Mouse (Mus musculus): ENCODE measurements around the gene Pira2.
"Not testable (repeated sequence)": the region's sequence is repeated elsewhere in the genome, so short reads cannot be mapped to it uniquely, and the experiment has no call there.

Pira2 gene

GRCm38 (mm10) chr7:3844951-3845350 lies at the start of gene Pira2:
Pira2 (minus strand) TSS chr7:3845051.
- not testable (repeated sequence) for DNase-seq (ENCODE audit: low spot score)

GRCm38 (mm10) chr7:3875032-3875431 lies 30.2 kb upstream of the Pira2 start:
- DNase-seq (ENCODE audit: low spot score) = not testable (repeated sequence)

GRCm38 (mm10) chr7:3837854-3838253 lies 7.0 kb downstream of the Pira2 start:
- not testable (repeated sequence) for DNase-seq (ENCODE audit: low spot score)

- DNase-seq (ENCODE audit: low spot score) = not testable (repeated sequence)
Measured at GRCm38 (mm10) chr7:3830633-3831032, 14.2 kb downstream of the Pira2 start.

- DNase-seq (ENCODE audit: low spot score) = not testable (repeated sequence)
Measured at GRCm38 (mm10) chr7:3825599-3825998, 19.3 kb downstream of the Pira2 start, which contains the start of gene Gm15448. Gm15448 (minus strand) TSS chr7:3825687.

- not testable (repeated sequence) for DNase-seq (ENCODE audit: low spot score)
Measured at GRCm38 (mm10) chr7:3811912-3812311, 32.9 kb downstream of the Pira2 start.

GRCm38 (mm10) chr7:3802935-3803334 lies 41.9 kb downstream of the Pira2 start:
- DNase-seq (ENCODE audit: low spot score) = not testable (repeated sequence)

- not testable (repeated sequence) for DNase-seq (ENCODE audit: low spot score)
Measured at GRCm38 (mm10) chr7:3799940-3800339, 44.9 kb downstream of the Pira2 start.

- not testable (repeated sequence) for DNase-seq (ENCODE audit: low spot score)
Measured at GRCm38 (mm10) chr7:3796286-3796685, 48.6 kb downstream of the Pira2 start.
